Mouse (Mus musculus) large intestine, adult 2 months (tissue): ENCODE measurements around the gene Hyal4. TPM values are rescaled to one million over a fixed set of nuclear protein-coding genes. Genes with fewer than 3 reads are reported as not detected.

Source experiments
- DNase-seq: peaks from one replicate; pipeline ENCODE4 v3.0.0-alpha.2; 2012; ENCODE audit warnings: low read depth, low spot score
- WGBS: fragments of 180-500 bp; shearing (Covaris S2); methylation state at CpG from one replicate; pipeline ENCODE4 v1.1.7; 2018; 5-methylcytosine and 5-hydroxymethylcytosine counted together
- polyA plus RNA-seq: library from polyadenylated mRNA; depleted of rRNA; stranded (reverse); fragments of >200 nt; gene quantifications from 2 replicates; pipeline ENCODE4 v1.2.3, GENCODE M21; 2012; rRNA removed

Gene Hyal4
- polyA plus RNA-seq = not detected in 2 replicates

DNA sequence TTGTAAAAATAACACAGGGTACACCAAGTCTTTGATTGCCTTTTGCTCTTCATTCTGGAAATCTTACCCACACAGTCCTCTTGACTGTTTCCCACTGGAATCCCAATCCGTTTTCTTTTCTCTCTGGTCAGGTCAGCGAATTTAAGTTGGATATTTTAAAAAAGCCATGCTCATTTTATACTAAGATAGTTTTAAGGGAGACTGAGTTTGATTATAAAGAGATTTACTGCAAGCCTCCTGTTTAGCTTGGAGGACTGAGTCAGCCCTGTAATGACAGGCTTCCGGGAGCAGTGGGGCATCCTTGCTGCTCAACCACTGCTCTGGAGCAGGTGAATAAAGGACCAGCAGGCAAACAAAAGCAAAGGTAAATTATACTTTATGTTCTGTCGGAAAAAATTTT, at the start of gene Hyal4:
Hyal4 (plus strand) TSS at position 301 of the 400 bp plus-strand sequence.
- no peak for DNase-seq
- 71% methylated on average over 4 of the region's 4 CpGs for WGBS

- 27% methylated on average over 5 of the region's 5 CpGs for WGBS
- DNase-seq = peak; percentile 82
Measured at GRCm38 (mm10) chr6:24707090-24707489, 41.0 kb upstream of the Hyal4 start.

GRCm38 (mm10) chr6:24707499-24707898, 40.6 kb upstream of the Hyal4 start:
- no peak for DNase-seq
- WGBS = 21% methylated on average over 2 of the region's 2 CpGs

DNA sequence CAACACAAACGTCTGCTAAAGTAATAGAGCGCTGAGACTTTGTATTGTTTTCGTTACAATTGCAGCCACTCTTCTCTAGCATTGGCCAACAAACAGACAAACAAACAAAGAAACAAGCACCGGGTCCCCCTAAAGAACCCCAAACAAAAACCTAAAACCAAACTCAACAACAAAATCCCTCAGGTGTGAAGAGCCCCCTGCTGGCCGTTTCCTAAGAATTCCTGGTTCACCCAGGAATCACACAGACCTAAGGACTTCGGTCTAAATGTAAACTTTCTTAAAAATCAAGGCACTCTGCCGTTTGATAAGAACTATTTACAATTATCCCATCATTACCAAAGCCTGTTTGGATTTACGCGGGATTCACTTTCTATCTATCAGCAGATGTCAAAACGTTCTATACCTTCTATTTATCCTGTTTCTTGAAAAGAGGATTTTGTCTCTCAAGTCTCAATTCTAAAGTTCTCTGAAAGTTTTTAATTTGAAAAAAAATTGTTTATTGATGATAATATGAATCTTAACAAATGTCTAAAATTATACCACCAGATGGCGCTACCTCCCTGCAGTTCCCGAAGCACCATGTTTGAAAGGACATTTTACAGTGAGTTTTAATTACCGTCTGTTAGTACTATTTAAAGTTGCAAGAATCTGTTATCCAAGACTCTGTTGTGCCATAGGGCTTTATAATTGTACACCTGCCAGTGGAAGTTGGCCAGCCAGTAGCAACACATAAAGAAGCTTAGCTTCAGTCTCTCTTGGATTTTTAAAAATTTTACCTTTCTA, 26.6 kb upstream of the Hyal4 start:
- DNase-seq = no peak

GRCm38 (mm10) chr6:24728130-24728529, 20.0 kb upstream of the Hyal4 start:
- no peak for DNase-seq
- 50% methylated on average over 1 of the region's 1 CpGs for WGBS

More for the DNA sequence above, 26.6 kb upstream of the Hyal4 start:
- WGBS = 18% methylated on average over 13 of the region's 13 CpGs

- DNase-seq = no peak
- WGBS = 79% methylated on average over 3 of the region's 3 CpGs
Measured at GRCm38 (mm10) chr6:24732945-24733344, 15.2 kb upstream of the Hyal4 start, which contains the start of gene Hyal6. Hyal6 (plus strand) TSS chr6:24733245.

DNA sequence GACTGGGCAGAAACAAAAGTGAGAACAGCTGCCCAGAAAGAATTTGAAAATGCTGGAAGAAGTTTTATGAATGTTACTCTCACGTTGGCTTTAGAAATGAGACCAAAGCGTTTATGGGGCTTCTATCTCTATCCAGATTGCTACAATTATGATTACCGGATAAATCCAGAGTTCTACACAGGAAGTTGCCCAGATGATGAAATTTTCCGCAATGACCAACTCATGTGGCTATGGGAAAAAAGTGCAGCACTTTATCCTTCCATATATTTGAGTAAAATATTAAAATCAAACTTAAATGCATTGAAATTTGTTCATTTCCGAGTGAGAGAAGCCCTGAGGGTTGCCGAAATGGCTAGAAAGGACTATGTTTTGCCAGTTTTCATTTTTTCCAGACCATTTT, 13.6 kb upstream of the Hyal4 start:
- WGBS = 74% methylated on average over 6 of the region's 6 CpGs
- no peak for DNase-seq

DNA sequence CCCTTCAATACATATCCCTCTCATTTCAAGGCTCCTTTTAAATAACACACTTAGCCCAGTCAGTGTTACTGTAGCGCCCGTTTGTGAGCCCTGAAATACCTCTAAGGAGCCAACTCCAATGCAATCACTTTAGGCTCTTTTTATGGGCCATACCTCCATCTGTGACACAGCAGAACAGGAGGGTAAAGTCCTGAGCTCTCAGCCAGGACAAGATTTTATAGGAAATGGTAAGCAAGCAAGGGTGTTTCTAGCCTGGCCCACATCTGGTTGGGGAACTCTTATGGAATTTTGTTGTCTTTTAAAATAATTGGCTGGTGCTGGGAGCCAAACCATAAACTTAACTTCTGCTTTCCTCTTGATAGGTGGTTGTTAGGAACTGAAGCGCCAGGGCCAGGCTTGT, 11.2 kb downstream of the Hyal4 start:
- 44% methylated on average over 3 of the region's 3 CpGs for WGBS
- peak; percentile 36 for DNase-seq

- 81% methylated on average over 2 of the region's 2 CpGs for WGBS
- DNase-seq = no peak
Measured at GRCm38 (mm10) chr6:24766261-24766660, 18.1 kb downstream of the Hyal4 start.

- 46% methylated on average over 2 of the region's 2 CpGs for WGBS
- DNase-seq = no peak
Measured at GRCm38 (mm10) chr6:24779182-24779581, 31.1 kb downstream of the Hyal4 start.

- no peak for DNase-seq
Measured at GRCm38 (mm10) chr6:24790888-24791287, 42.8 kb downstream of the Hyal4 start, which contains the start of gene Spam1. Spam1 (plus strand) TSS chr6:24791188.

Other genes starting within 250 kb of the Hyal4 start
- gene Iqub, start 233.3 kb upstream of the Hyal4 start, polyA plus RNA-seq = 0.02 and 0.04 TPM in 2 replicates
- gene Ndufa5, start 220.3 kb upstream of the Hyal4 start, polyA plus RNA-seq = 3.9 and 5.0 TPM in 2 replicates
- gene Asb15, start 220.2 kb upstream of the Hyal4 start, polyA plus RNA-seq = not detected in 2 replicates
- not detected in 2 replicates for gene Lmod2, start 150.6 kb upstream of the Hyal4 start, polyA plus RNA-seq
- gene Wasl, start 83.3 kb upstream of the Hyal4 start, polyA plus RNA-seq = 16.9 and 45.3 TPM in 2 replicates
- not detected in 2 replicates for gene Hyal6, start 15.1 kb upstream of the Hyal4 start, polyA plus RNA-seq
- not detected in 2 replicates for gene Spam1, start 42.9 kb downstream of the Hyal4 start, polyA plus RNA-seq
- gene Hyal5, start 109.7 kb downstream of the Hyal4 start, polyA plus RNA-seq = not detected in 2 replicates
- 0.24 and 0.36 TPM in 2 replicates for gene Tmem229a, start 208.0 kb downstream of the Hyal4 start, polyA plus RNA-seq